Mouse (Mus musculus) C2C12 (cell line): ENCODE measurements around the gene Col18a1. TPM values are rescaled to one million over a fixed set of nuclear protein-coding genes. Genes with fewer than 3 reads are reported as not detected.
A peak's percentile ranks its signal among the peaks of the same experiment; 100 is the strongest.

Experiments
- H3K27me3 ChIP-seq: one replicate; pipeline ENCODE4 v1.6.1; 2011; ENCODE audit not compliant: control insufficient read depth, insufficient read depth, insufficient read length
- H3K36me3 ChIP-seq: one replicate; pipeline ENCODE4 v1.6.1; 2011; ENCODE audit not compliant: control insufficient read depth, insufficient read depth
- H3K4me3 ChIP-seq: one replicate; pipeline ENCODE4 v1.5.1; 2011; ENCODE audit warnings: mild to moderate bottlenecking, control low read depth; ENCODE audit not compliant: poor library complexity, insufficient read depth, severe bottlenecking
- H3K79me2 ChIP-seq: one replicate; pipeline ENCODE4 v1.6.1; 2011; ENCODE audit not compliant: control insufficient read depth, insufficient read depth
- H3K79me3 ChIP-seq: one replicate; pipeline ENCODE4 v1.6.1; 2011; ENCODE audit warnings: low read depth, control low read depth
- H3ac ChIP-seq: one replicate; pipeline ENCODE3; 2011; ENCODE audit warnings: low read depth; ENCODE audit not compliant: control insufficient read depth, insufficient read length
- CEBPB ChIP-seq: IDR thresholded peaks from one replicate; pipeline ENCODE4 v1.6.1; 2011; ENCODE audit warnings: low read depth, mild to moderate bottlenecking, control low read depth, moderate library complexity
- CTCF ChIP-seq: IDR thresholded peaks from one replicate; pipeline ENCODE4 v1.5.1; 2011; ENCODE audit not compliant: control insufficient read depth, insufficient read depth, insufficient read length
- FOSL1 ChIP-seq: IDR thresholded peaks from one replicate; pipeline ENCODE4 v1.8.0; 2011; ENCODE audit warnings: mild to moderate bottlenecking, low read length; ENCODE audit not compliant: poor library complexity, insufficient read depth, severe bottlenecking
- MAX ChIP-seq: IDR thresholded peaks from one replicate; pipeline ENCODE4 v1.6.1; 2011; ENCODE audit warnings: mild to moderate bottlenecking, control low read depth
- MYOD1 ChIP-seq: IDR thresholded peaks from one replicate; pipeline ENCODE4 v1.6.1; 2011; ENCODE audit warnings: low read depth; ENCODE audit not compliant: control insufficient read depth, insufficient read length
- MYOG ChIP-seq: IDR thresholded peaks from one replicate; pipeline ENCODE4 v1.6.1; 2011; ENCODE audit not compliant: control insufficient read depth, insufficient read length; ENCODE audit errors: extremely low read depth
- polyA plus RNA-seq: library from polyadenylated mRNA; unstranded; fragments of >200 nt; fragmentation: generic; extraction: Trizol; gene quantifications from one replicate; pipeline ENCODE4 v1.2.1, GENCODE M21; 2012; ENCODE audit warnings: missing spikeins

The Col18a1 gene
- polyA plus RNA-seq, 1 experiment = 177 TPM

- Histone ChIP-seq H3K79me3 (no peaks in the 10 kb centered on the region), H3K4me3 (no peak overlapping the region), H3K27me3 (no peaks in the 10 kb centered on the region), H3K36me3 (no peaks in the 10 kb centered on the region), H3K79me2 (peaks cover 4% of the 10 kb centered on the region), H3ac (no peak overlapping the region)
- TF ChIP-seq FOSL1 (no peak), CTCF (no peak), MYOD1 (no peak), MYOG (no peak)
Measured at GRCm38 (mm10) chr10:77210666-77211065, 44.3 kb upstream of the Col18a1 start.

DNA sequence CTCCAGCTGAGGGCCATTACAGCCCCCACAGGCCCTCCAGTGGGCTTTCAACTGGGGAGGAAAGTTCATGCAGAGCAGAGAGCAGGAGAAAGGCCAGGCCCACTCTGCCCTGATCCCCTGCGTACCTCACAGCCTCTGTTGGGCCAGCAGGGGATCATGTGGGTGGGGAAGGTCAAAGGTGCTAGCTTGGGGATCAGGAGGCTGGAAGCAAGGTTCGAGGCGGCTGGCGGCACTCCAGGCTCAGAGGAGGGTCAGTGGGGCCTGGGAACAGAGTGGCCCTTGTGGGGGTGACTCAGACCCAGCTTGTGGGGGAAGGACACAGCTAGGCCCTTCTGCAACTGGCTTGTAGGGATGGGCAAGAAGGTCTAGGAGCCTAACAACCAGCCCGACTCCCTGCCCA is 42.9 kb upstream of the Col18a1 start:
- no peak for TF ChIP-seq MAX
- Histone ChIP-seq H3ac (no peak overlapping the region), H3K4me3 (no peak overlapping the region), H3K27me3 (no peaks in the 10 kb centered on the region), H3K36me3 (no peaks in the 10 kb centered on the region), H3K79me2 (peaks cover 4% of the 10 kb centered on the region), H3K79me3 (no peaks in the 10 kb centered on the region)

GRCm38 (mm10) chr10:77206565-77207079 is 40.3 kb upstream of the Col18a1 start:
- H3K79me2 ChIP-seq = no peaks in the 10 kb centered on the region
- no peak overlapping the region for H3K4me3 ChIP-seq
- no peaks in the 10 kb centered on the region for H3K79me3 ChIP-seq
- TF ChIP-seq CTCF (no peak), FOSL1 (peak; percentile 87), MYOG (no peak), CEBPB (peak; percentile 74), MYOD1 (peak; percentile 97)
- H3ac ChIP-seq = peak overlapping the region; percentile 18
- no peaks in the 10 kb centered on the region for H3K27me3 ChIP-seq
- H3K36me3 ChIP-seq = no peaks in the 10 kb centered on the region

DNA sequence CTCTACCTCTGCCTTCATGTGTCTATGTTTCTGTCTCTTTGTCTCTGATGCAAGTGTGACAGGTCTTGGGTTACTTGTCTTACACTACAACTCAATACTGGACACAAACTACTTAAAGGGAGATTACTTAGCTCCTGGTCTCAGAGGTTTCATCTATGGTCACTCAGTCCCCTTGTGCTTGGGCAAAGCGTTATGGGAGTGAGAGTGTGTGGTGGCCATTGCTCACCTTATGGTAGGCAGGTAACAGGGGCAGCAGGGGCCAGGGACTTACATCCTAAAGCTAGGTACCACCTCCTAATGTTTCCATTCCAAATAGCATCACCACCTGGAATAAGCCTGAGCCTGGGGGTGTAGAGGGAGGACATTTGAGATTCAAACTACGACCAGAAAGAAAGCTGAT is 39.8 kb upstream of the Col18a1 start:
- Histone ChIP-seq H3K4me3 (no peak overlapping the region), H3K36me3 (no peaks in the 10 kb centered on the region), H3K79me2 (no peaks in the 10 kb centered on the region), H3ac (no peak overlapping the region), H3K27me3 (no peaks in the 10 kb centered on the region), H3K79me3 (no peaks in the 10 kb centered on the region)
- no peak for TF ChIP-seq FOSL1
- TF ChIP-seq CTCF = no peak
- TF ChIP-seq MYOG = no peak

DNA sequence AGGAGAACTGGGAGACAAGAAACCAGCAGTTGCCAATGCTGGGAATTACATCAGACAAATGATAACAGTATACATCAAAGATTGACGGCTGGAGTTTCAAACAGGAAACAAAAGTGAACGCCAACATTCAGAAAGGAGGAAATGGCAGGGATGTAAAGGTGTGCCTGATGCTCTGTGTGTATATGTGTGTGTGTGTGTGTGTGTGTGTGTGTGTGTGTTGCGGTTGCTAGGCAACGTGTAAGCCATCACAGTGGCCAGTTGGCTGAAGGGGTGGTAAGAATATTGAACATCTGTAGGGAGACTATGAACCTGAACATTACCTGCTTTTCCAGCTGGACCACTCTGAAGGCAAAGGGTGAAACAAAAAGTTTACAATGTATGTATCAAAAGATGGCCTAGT is 37.6 kb upstream of the Col18a1 start:
- H3K4me3 ChIP-seq = no peak overlapping the region

GRCm38 (mm10) chr10:77201919-77202318 is 35.6 kb upstream of the Col18a1 start:
- no peaks in the 10 kb centered on the region for H3K79me3 ChIP-seq
- H3K36me3 ChIP-seq = no peaks in the 10 kb centered on the region
- H3K27me3 ChIP-seq = no peaks in the 10 kb centered on the region
- H3K4me3 ChIP-seq = no peak overlapping the region
- no peaks in the 10 kb centered on the region for H3K79me2 ChIP-seq
- no peak overlapping the region for H3ac ChIP-seq
- TF ChIP-seq MAX (no peak), CEBPB (peak; percentile 10), MYOD1 (peak; percentile 85)

More for the DNA sequence above, 37.6 kb upstream of the Col18a1 start:
- Histone ChIP-seq H3K36me3 (no peaks in the 10 kb centered on the region), H3K79me2 (no peaks in the 10 kb centered on the region), H3K27me3 (no peaks in the 10 kb centered on the region), H3K79me3 (no peaks in the 10 kb centered on the region), H3ac (no peak overlapping the region)
- TF ChIP-seq MYOD1 (no peak), MYOG (no peak), CEBPB (no peak), MAX (no peak), FOSL1 (no peak)
